Mouse (Mus musculus): ENCODE data around the gene Myl4.

DNA sequence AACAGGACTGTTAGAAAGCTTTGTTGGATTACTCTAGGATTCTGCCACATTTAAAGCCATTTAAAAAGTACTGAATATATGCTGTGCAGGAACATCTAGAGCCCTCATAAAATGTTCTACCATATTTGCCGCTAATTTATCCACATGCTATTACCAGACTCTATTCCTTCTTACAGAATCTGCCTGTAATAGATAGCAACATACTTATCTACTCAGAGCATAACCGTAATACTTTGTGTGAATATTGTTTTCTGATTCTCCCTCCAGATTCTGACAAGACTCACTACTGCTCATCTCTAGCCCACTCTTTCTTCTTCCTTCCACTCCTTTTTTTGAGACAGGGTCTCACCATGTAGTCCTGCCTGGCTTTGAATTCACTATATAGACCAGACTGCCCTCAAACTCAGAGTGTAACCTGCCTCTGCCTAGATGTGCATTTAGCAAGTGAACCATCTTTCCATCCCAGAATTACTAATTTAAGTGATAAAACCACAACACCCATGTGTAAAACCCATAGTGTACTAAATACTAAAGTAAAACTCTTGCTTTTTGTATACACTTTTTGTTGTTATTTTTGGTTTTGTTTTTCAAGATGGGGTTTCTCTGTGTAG lies 12.4 kb upstream of the Myl4 start:
- TF ChIP-seq CTCF (IDR thresholded peaks at IDR 0.05) (no peak), POLR2A (IDR thresholded peaks at IDR 0.05; ENCODE audit: insufficient read depth, low read depth, low read length) (no peak)
